Mouse (Mus musculus): Measurements from ENCODE around the gene Il1f8. TPM values are rescaled to one million over a fixed set of nuclear protein-coding genes. Genes with fewer than 3 reads are reported as not detected.
A peak's percentile ranks its signal among the peaks of the same experiment; 100 is the strongest.
"Not testable (repeated sequence)": the region's sequence is repeated elsewhere in the genome, so short reads cannot be mapped to it uniquely, and the experiment has no call there.

The Il1f8 gene
- polyA plus RNA-seq (2016; fragmentation: Nextera tagmentation; extraction: Ambion mirVana): not detected in 2 replicates

GRCm38 (mm10) chr2:24152861-24153260, at the start of gene Il1f8:
Il1f8 (plus strand) TSS chr2:24153161.
- Histone ChIP-seq H3K27me3 (replicated peaks) (no peaks in the 10 kb centered on the region), H3K27ac (ENCODE audit: poor library complexity, severe bottlenecking) (no peak within 1 kb of the TSS), H3K9me3 (replicated peaks) (no peaks in the 10 kb centered on the region), H3K4me3 (no peak within 1 kb of the TSS), H3K4me1 (replicated peaks) (no peaks in the 10 kb centered on the region), H3K36me3 (no peaks in the 10 kb centered on the region), H3K4me2 (no peak within 1 kb of the TSS), H3K9ac (no peak within 1 kb of the TSS)
- 74% methylated on average over 2 of the region's 2 CpGs for WGBS
- no peak for ATAC-seq (ENCODE audit: insufficient number of reproducible peaks, low FRiP score)

- 64% methylated on average over 4 of the region's 4 CpGs for WGBS
- Histone ChIP-seq H3K4me3 (no peak overlapping the region), H3K27me3 (replicated peaks) (no peaks in the 10 kb centered on the region), H3K4me1 (replicated peaks) (no peaks in the 10 kb centered on the region), H3K4me2 (no peak overlapping the region), H3K27ac (ENCODE audit: poor library complexity, severe bottlenecking) (no peak overlapping the region), H3K36me3 (no peaks in the 10 kb centered on the region), H3K9me3 (replicated peaks) (no peaks in the 10 kb centered on the region), H3K9ac (no peak overlapping the region)
- ATAC-seq (ENCODE audit: insufficient number of reproducible peaks, low FRiP score): no peak
Measured at GRCm38 (mm10) chr2:24103619-24104289, 49.2 kb upstream of the Il1f8 start.

- no peak overlapping the region for H3K4me3 ChIP-seq
- no peak for ATAC-seq (ENCODE audit: insufficient number of reproducible peaks, low FRiP score)
- no peaks in the 10 kb centered on the region for H3K27me3 ChIP-seq (replicated peaks)
- H3K4me2 ChIP-seq: no peak overlapping the region
- H3K36me3 ChIP-seq: no peaks in the 10 kb centered on the region
- H3K9ac ChIP-seq: no peak overlapping the region
- no peaks in the 10 kb centered on the region for H3K4me1 ChIP-seq (replicated peaks)
- H3K9me3 ChIP-seq (replicated peaks): peaks cover 8% of the 10 kb centered on the region; the same call in 1 of the 2 replicates
- H3K27ac ChIP-seq (ENCODE audit: poor library complexity, severe bottlenecking): no peak overlapping the region
Measured at GRCm38 (mm10) chr2:24109085-24109484, 43.9 kb upstream of the Il1f8 start.

GRCm38 (mm10) chr2:24134373-24134772, 18.6 kb upstream of the Il1f8 start:
- Histone ChIP-seq H3K27ac (ENCODE audit: poor library complexity, severe bottlenecking) (no peak overlapping the region), H3K27me3 (replicated peaks) (no peaks in the 10 kb centered on the region), H3K36me3 (no peaks in the 10 kb centered on the region), H3K9me3 (replicated peaks) (0 out of 2 replicates have a peak, but pooled peaks cover 2% of the 10 kb centered on the region), H3K9ac (no peak overlapping the region), H3K4me2 (no peak overlapping the region), H3K4me3 (no peak overlapping the region), H3K4me1 (replicated peaks) (no peaks in the 10 kb centered on the region)
- no peak for ATAC-seq (ENCODE audit: insufficient number of reproducible peaks, low FRiP score)
- 66% methylated on average over 1 of the region's 1 CpGs for WGBS

- H3K9me3 ChIP-seq (replicated peaks); ATAC-seq (ENCODE audit: insufficient number of reproducible peaks, low FRiP score); H3K4me3 ChIP-seq; H3K36me3 ChIP-seq; H3K4me1 ChIP-seq (replicated peaks); H3K9ac ChIP-seq; H3K27ac ChIP-seq (ENCODE audit: poor library complexity, severe bottlenecking); H3K27me3 ChIP-seq (replicated peaks): not testable (repeated sequence)
- WGBS: 21% methylated on average over 14 of the region's 14 CpGs
- peak overlapping the region; percentile 54 for H3K4me2 ChIP-seq
Measured at GRCm38 (mm10) chr2:24181683-24182331, 28.8 kb downstream of the Il1f8 start.

- 59% methylated on average over 13 of the region's 13 CpGs for WGBS
- not testable (repeated sequence) for H3K4me1 ChIP-seq (replicated peaks); ATAC-seq (ENCODE audit: insufficient number of reproducible peaks, low FRiP score); H3K9me3 ChIP-seq (replicated peaks); H3K36me3 ChIP-seq; H3K4me3 ChIP-seq; H3K27ac ChIP-seq (ENCODE audit: poor library complexity, severe bottlenecking); H3K27me3 ChIP-seq (replicated peaks); H3K9ac ChIP-seq
- peak overlapping the region; percentile 54 for H3K4me2 ChIP-seq
Measured at GRCm38 (mm10) chr2:24182423-24183147, 29.6 kb downstream of the Il1f8 start.

GRCm38 (mm10) chr2:24184092-24184491, 31.1 kb downstream of the Il1f8 start:
- not testable (repeated sequence) for H3K9me3 ChIP-seq (replicated peaks); H3K27me3 ChIP-seq (replicated peaks); H3K4me3 ChIP-seq; H3K36me3 ChIP-seq; H3K4me1 ChIP-seq (replicated peaks); H3K4me2 ChIP-seq; H3K9ac ChIP-seq; H3K27ac ChIP-seq (ENCODE audit: poor library complexity, severe bottlenecking); ATAC-seq (ENCODE audit: insufficient number of reproducible peaks, low FRiP score)

- Histone ChIP-seq H3K4me3 (no peak within 1 kb of the TSS), H3K36me3 (no peaks in the 10 kb centered on the region), H3K9ac (no peak within 1 kb of the TSS), H3K4me1 (replicated peaks) (no peaks in the 10 kb centered on the region), H3K27ac (ENCODE audit: poor library complexity, severe bottlenecking) (no peak within 1 kb of the TSS), H3K9me3 (replicated peaks) (no peaks in the 10 kb centered on the region), H3K4me2 (no peak within 1 kb of the TSS), H3K27me3 (replicated peaks) (no peaks in the 10 kb centered on the region)
- no peak for ATAC-seq (ENCODE audit: insufficient number of reproducible peaks, low FRiP score)
- WGBS: 90% methylated on average over 1 of the region's 1 CpGs
Measured at GRCm38 (mm10) chr2:24186176-24186575, 33.2 kb downstream of the Il1f8 start, which contains the start of gene Il1f9. Il1f9 (plus strand) TSS chr2:24186476.

- Histone ChIP-seq H3K9me3 (replicated peaks) (no peaks in the 10 kb centered on the region), H3K4me2 (no peak overlapping the region), H3K36me3 (no peaks in the 10 kb centered on the region), H3K4me3 (no peak overlapping the region), H3K4me1 (replicated peaks) (no peaks in the 10 kb centered on the region), H3K27ac (ENCODE audit: poor library complexity, severe bottlenecking) (no peak overlapping the region), H3K9ac (no peak overlapping the region), H3K27me3 (replicated peaks) (no peaks in the 10 kb centered on the region)
- 72% methylated on average over 6 of the region's 6 CpGs for WGBS
- no peak for ATAC-seq (ENCODE audit: insufficient number of reproducible peaks, low FRiP score)
Measured at GRCm38 (mm10) chr2:24187585-24187984, 34.6 kb downstream of the Il1f8 start.

GRCm38 (mm10) chr2:24188189-24188588, 35.2 kb downstream of the Il1f8 start:
- H3K27ac ChIP-seq (ENCODE audit: poor library complexity, severe bottlenecking): no peak overlapping the region
- H3K4me2 ChIP-seq: no peak overlapping the region
- no peak overlapping the region for H3K9ac ChIP-seq
- WGBS: 67% methylated on average over 1 of the region's 1 CpGs
- H3K4me1 ChIP-seq (replicated peaks): no peaks in the 10 kb centered on the region
- no peak for ATAC-seq (ENCODE audit: insufficient number of reproducible peaks, low FRiP score)
- H3K27me3 ChIP-seq (replicated peaks): no peaks in the 10 kb centered on the region
- H3K36me3 ChIP-seq: no peaks in the 10 kb centered on the region
- no peaks in the 10 kb centered on the region for H3K9me3 ChIP-seq (replicated peaks)
- no peak overlapping the region for H3K4me3 ChIP-seq
